In genomic region chr5:121545793-121546529, GRCm38 (mm10) we compare ENCODE assay signal across 8 mouse cellular contexts. TPM values are rescaled to one million over a fixed set of nuclear protein-coding genes. Genes with fewer than 3 reads are reported as not detected.
DNase-seq lines count a peak whose midpoint lies in the region; ATAC-seq and TF ChIP-seq lines count a peak whose summit lies in the region.

TSS of gene Mapkapk5 (minus strand) at chr5:121545905.

- peak within 1 kb of the TSS; percentile 84 for H3K4me2 ChIP-seq in embryonic facial prominence, embryonic 15.5 days (replicated peaks)
- peak within 1 kb of the TSS; percentile 93 for H3K4me2 ChIP-seq in kidney, embryonic 14.5 days (replicated peaks; ENCODE audit: low read depth, low read length)
- H3K4me2 ChIP-seq in limb, embryonic 15.5 days: peak within 1 kb of the TSS; percentile 69

- H3K27me3 ChIP-seq in embryonic facial prominence, embryonic 15.5 days: no peaks in the 10 kb centered on the region
- H3K27me3 ChIP-seq in kidney, embryonic 14.5 days (ENCODE audit: control insufficient read depth, insufficient read depth, low read length): no peaks in the 10 kb centered on the region
- H3K27me3 ChIP-seq in limb, embryonic 15.5 days: no peaks in the 10 kb centered on the region

- no peaks in the 10 kb centered on the region; the same call in 1 of the 2 replicates for H3K4me1 ChIP-seq in bone marrow, adult 2 months (ENCODE audit: control insufficient read depth, insufficient read depth, low read length)
- H3K4me1 ChIP-seq in embryonic facial prominence, embryonic 15.5 days: peaks cover 18% of the 10 kb centered on the region
- H3K4me1 ChIP-seq in kidney, embryonic 14.5 days (ENCODE audit: control insufficient read depth, insufficient read depth, low read length): peaks cover 16% of the 10 kb centered on the region
- H3K4me1 ChIP-seq in limb, embryonic 15.5 days: peaks cover 21% of the 10 kb centered on the region

- WGBS in bone marrow, adult 2 months: under 1% methylated on average over 55 of the region's 55 CpGs
- 1% methylated on average over 50 of the region's 55 CpGs for WGBS in embryonic facial prominence, embryonic 15.5 days
- 2% methylated on average over 46 of the region's 55 CpGs for WGBS in kidney, embryonic 14.5 days
- 2% methylated on average over 55 of the region's 55 CpGs for whole genome bisulfite sequencing in limb, embryonic 15.5 days

- peak; percentile 95 for ATAC-seq in embryonic facial prominence, embryonic 15.5 days (ENCODE audit: insufficient number of reproducible peaks, low FRiP score, low TSS enrichment, low read depth)
- peak; percentile 94 for ATAC-seq in kidney, embryonic 14.5 days (ENCODE audit: low FRiP score, low TSS enrichment)
- ATAC-seq in limb, embryonic 15.5 days (ENCODE audit: insufficient number of reproducible peaks, low FRiP score, low TSS enrichment, low read depth): peak; percentile 89

- DNase-seq in 416B (ENCODE audit: low read depth): peak; percentile 95
- DNase-seq in heart, adult 9 months (ENCODE audit: low spot score in 2 of 2): peak; percentile 91 to 95
- peak; percentile 89 to 96 for DNase-seq in monocyte, adult 2 months (ENCODE audit: low read depth in 1 of 2, low spot score in 2 of 2)
- peak; percentile 92 to 95 for DNase-seq in spleen, postnatal 36 days (ENCODE audit: low spot score in 2 of 2)

- TF ChIP-seq CTCF in bone marrow, adult 2 months (IDR thresholded peaks at IDR 0.05; ENCODE audit: control insufficient read depth, insufficient read depth, low read length): no peak

- H3K36me3 ChIP-seq in embryonic facial prominence, embryonic 15.5 days: no peaks in the 10 kb centered on the region
- H3K36me3 ChIP-seq in kidney, embryonic 14.5 days (ENCODE audit: control insufficient read depth, insufficient read depth, low read length): no peaks in the 10 kb centered on the region
- H3K36me3 ChIP-seq in limb, embryonic 15.5 days: no peaks in the 10 kb centered on the region

- no peaks in the 10 kb centered on the region for H3K9me3 ChIP-seq in embryonic facial prominence, embryonic 15.5 days (replicated peaks)
- H3K9me3 ChIP-seq in kidney, embryonic 14.5 days (ENCODE audit: control insufficient read depth, low read length): peaks cover 2% of the 10 kb centered on the region; the same call in 1 of the 2 replicates
- H3K9me3 ChIP-seq in limb, embryonic 15.5 days: no peaks in the 10 kb centered on the region

- H3K4me3 ChIP-seq in bone marrow, adult 2 months (replicated peaks; ENCODE audit: control insufficient read depth, low read depth, low read length): peak within 1 kb of the TSS; percentile 73
- peak within 1 kb of the TSS; percentile 68 for H3K4me3 ChIP-seq in embryonic facial prominence, embryonic 15.5 days (replicated peaks)
- H3K4me3 ChIP-seq in kidney, embryonic 14.5 days (ENCODE audit: low read length): peak within 1 kb of the TSS; percentile 100
- H3K4me3 ChIP-seq in limb, embryonic 15.5 days: peak within 1 kb of the TSS; percentile 98

- peak within 1 kb of the TSS; percentile 74 for H3K9ac ChIP-seq in embryonic facial prominence, embryonic 15.5 days
- H3K9ac ChIP-seq in kidney, embryonic 14.5 days (ENCODE audit: low read depth, low read length): peak within 1 kb of the TSS; percentile 99
- H3K9ac ChIP-seq in limb, embryonic 15.5 days: peak within 1 kb of the TSS; percentile 99

- TF ChIP-seq POLR2A in bone marrow, adult 2 months (IDR thresholded peaks at IDR 0.05; ENCODE audit: borderline replicate concordance, control insufficient read depth, low read depth, low read length): peak; percentile 51; the same call in 1 of the 2 replicates

- H3K27ac ChIP-seq in bone marrow, adult 2 months (ENCODE audit: control insufficient read depth, insufficient read depth, low read depth, low read length, poor library complexity): peak within 1 kb of the TSS; percentile 96
- H3K27ac ChIP-seq in embryonic facial prominence, embryonic 15.5 days (replicated peaks): peak within 1 kb of the TSS; percentile 94
- peak within 1 kb of the TSS; percentile 89 for H3K27ac ChIP-seq in kidney, embryonic 14.5 days (ENCODE audit: low read depth, low read length)
- peak within 1 kb of the TSS; percentile 96 for H3K27ac ChIP-seq in limb, embryonic 15.5 days

RNA-seq across cellular contexts. Expression of gene Mapkapk5, which starts in this region (rescaled TPM):
- polyA plus RNA-seq in bone marrow, adult 2 months (2011; ENCODE audit: insufficient read depth, insufficient read length, low replicate concordance, missing spikeins): 40.3 and 47.4 TPM in 2 replicates
- 49.3 and 52.0 TPM in 2 replicates for polyA plus RNA-seq in embryonic facial prominence, embryonic 15.5 days (2015; fragmentation: Nextera tagmentation; extraction: Ambion mirVana)
- polyA plus RNA-seq in kidney, embryonic 14.5 days (2014; fragmentation: Nextera tagmentation; extraction: Ambion mirVana): 42.2 and 59.7 TPM in 2 replicates
- 47.9 and 56.1 TPM in 2 replicates for polyA plus RNA-seq in limb, embryonic 15.5 days (2015; fragmentation: Nextera tagmentation; extraction: Ambion mirVana)

Comparison
In these comparisons a context has a peak if more than half of its experiments do, and no peak if none do; other contexts are left out.
1. Peak in every context shown above with its lines: DNase-seq, ATAC-seq, H3K4me3 ChIP-seq and H3K27ac ChIP-seq.